Mouse (Mus musculus) myocyte (in vitro differentiated cells): ENCODE results near the gene Oser1.

ENCODE experiments used
- CEBPB ChIP-seq: IDR thresholded peaks from 2 replicates; pipeline ENCODE4 v1.6.1; 2011; ENCODE audit warnings: mild to moderate bottlenecking, moderate library complexity; ENCODE audit not compliant: poor library complexity, insufficient read depth, severe bottlenecking
- MAX ChIP-seq: IDR thresholded peaks from one replicate; pipeline ENCODE4 v1.6.1; 2011; ENCODE audit warnings: low read depth, mild to moderate bottlenecking, control low read depth
- POLR2AphosphoS2 ChIP-seq: IDR thresholded peaks from one replicate; pipeline ENCODE4 v1.6.1; 2011; ENCODE audit warnings: low read depth, control low read depth; ENCODE audit not compliant: insufficient read length
- TCF12 ChIP-seq: IDR thresholded peaks from one replicate; pipeline ENCODE4 v1.6.1; 2011; ENCODE audit warnings: mild to moderate bottlenecking, control low read depth; ENCODE audit not compliant: poor library complexity, insufficient read depth, severe bottlenecking
- USF1 ChIP-seq: IDR thresholded peaks from one replicate; pipeline ENCODE4 v1.6.1; 2011; ENCODE audit warnings: low read depth, mild to moderate bottlenecking, control low read depth, moderate library complexity

GRCm38 (mm10) chr2:163463998-163464397 is 39.5 kb upstream of the Oser1 start:
- TF ChIP-seq MAX (no peak), USF1 (no peak), TCF12 (no peak), CEBPB (no peak), POLR2AphosphoS2 (no peak)
